Mouse (Mus musculus): ENCODE measurements around the gene Ccdc32.

DNA sequence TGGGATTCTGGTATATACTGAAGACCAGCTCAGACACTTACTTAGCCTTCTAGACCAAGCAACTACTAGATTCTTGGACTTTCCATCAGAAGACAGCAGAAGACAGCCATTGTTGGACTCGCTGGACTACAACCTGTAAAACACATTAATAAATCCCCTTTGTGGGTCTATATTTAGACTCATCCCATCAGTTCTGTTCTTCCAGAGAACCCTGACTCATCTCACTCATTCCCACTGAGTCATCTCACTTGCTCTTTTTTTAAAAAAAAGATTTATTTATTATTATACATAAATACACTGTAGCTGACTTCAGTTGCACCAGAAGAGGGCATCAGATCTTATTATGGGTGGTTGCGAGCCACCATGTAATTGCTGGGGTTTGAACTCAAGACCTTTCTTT lies 19.8 kb downstream of the Ccdc32 start:
- TF ChIP-seq CTCF (IDR thresholded peaks at IDR 0.05; ENCODE audit: borderline replicate concordance, extremely low read depth, insufficient read depth, insufficient read length) (no peak), POLR2A (IDR thresholded peaks at IDR 0.05; ENCODE audit: borderline replicate concordance, extremely low read depth, insufficient read depth, insufficient read length, poor library complexity, severe bottlenecking) (no peak)

All from brain, embryonic 14.5 days (tissue).